Mouse (Mus musculus): ENCODE data around the gene Bmp5. TPM values are rescaled to one million over a fixed set of nuclear protein-coding genes. Genes with fewer than 3 reads are reported as not detected.
"Not testable (repeated sequence)": the region's sequence is repeated elsewhere in the genome, so short reads cannot be mapped to it uniquely, and the experiment has no call there.

Gene Bmp5
- 1 to 10 TPM; 1.1 to 1.4 TPM for total RNA-seq (2021)
- long read RNA-seq, experiment 1, partial matches to known transcripts: 0 of 1 reads
- long read RNA-seq, experiment 1, other reads (novel, unspliced or antisense): 0 of 1 reads
- long read RNA-seq, experiment 2, partial matches to known transcripts: 0 of 2 reads
- long read RNA-seq, experiment 2, other reads (novel, unspliced or antisense): 0 of 2 reads

- intact Hi-C loops (cut with DNase I): no loop called here
- no peak for DNase-seq
Measured at GRCm38 (mm10) chr9:75775129-75775845, at the start of gene Bmp5. Gene Bmp5 (plus strand): TSS chr9:75775364.

GRCm38 (mm10) chr9:75760075-75760474 is 15.1 kb upstream of the Bmp5 start:
- intact Hi-C loops (cut with DNase I): loop anchor here (2.0 to 10.0 kb wide), 2 partner anchors 145 to 477 kb away; no protein-coding TSS in a partner anchor
- peak in 1 of 2 experiments; percentile 11 for DNase-seq

GRCm38 (mm10) chr9:75761567-75761966 is 13.6 kb upstream of the Bmp5 start:
- intact Hi-C loops (cut with DNase I): loop anchor here (1.0 to 10.0 kb wide), 3 partner anchors 143 to 475 kb away; no protein-coding TSS in a partner anchor
- no peak for DNase-seq

GRCm38 (mm10) chr9:75762487-75762886 is 12.7 kb upstream of the Bmp5 start:
- peak in 1 of 2 experiments; percentile 60 for DNase-seq
- intact Hi-C loops (cut with DNase I): loop anchor here (10.0 kb wide), 1 partner anchor 142 kb away; no protein-coding TSS in a partner anchor

- no peak for DNase-seq
- intact Hi-C loops (cut with DNase I): loop anchor here (10.0 kb wide), 1 partner anchor 140 kb away; no protein-coding TSS in a partner anchor
Measured at GRCm38 (mm10) chr9:75764792-75765191, 10.4 kb upstream of the Bmp5 start.

- no peak for DNase-seq
- intact Hi-C loops (cut with DNase I): loop anchor here (10.0 kb wide), 1 partner anchor 138 kb away; no protein-coding TSS in a partner anchor
Measured at GRCm38 (mm10) chr9:75766521-75766920, 8.6 kb upstream of the Bmp5 start.

- no peak for DNase-seq
- intact Hi-C loops (cut with DNase I): loop anchor here (10.0 kb wide), 1 partner anchor 136 kb away; no protein-coding TSS in a partner anchor
Measured at GRCm38 (mm10) chr9:75769042-75769441, 6.1 kb upstream of the Bmp5 start.

- no peak for DNase-seq
- intact Hi-C loops (cut with DNase I): no loop called here
Measured at GRCm38 (mm10) chr9:75776153-75776552, 989 bp downstream of the Bmp5 start.

- intact Hi-C loops (cut with DNase I): no loop called here
- no peak for DNase-seq
Measured at GRCm38 (mm10) chr9:75778762-75779346, 3.7 kb downstream of the Bmp5 start.

GRCm38 (mm10) chr9:75780558-75781276 is 5.6 kb downstream of the Bmp5 start:
- DNase-seq: no peak
- intact Hi-C loops (cut with DNase I): no loop called here

GRCm38 (mm10) chr9:75781600-75781999 is 6.4 kb downstream of the Bmp5 start:
- DNase-seq: no peak
- intact Hi-C loops (cut with DNase I): no loop called here

- DNase-seq: no peak
- intact Hi-C loops (cut with DNase I): no loop called here
Measured at GRCm38 (mm10) chr9:75783573-75783972, 8.4 kb downstream of the Bmp5 start.

GRCm38 (mm10) chr9:75785959-75786358 is 10.8 kb downstream of the Bmp5 start:
- intact Hi-C loops (cut with DNase I): no loop called here
- DNase-seq: no peak

- intact Hi-C loops (cut with DNase I): no loop called here
- no peak for DNase-seq
Measured at GRCm38 (mm10) chr9:75787121-75787520, 12.0 kb downstream of the Bmp5 start.

GRCm38 (mm10) chr9:75789879-75790428 is 14.8 kb downstream of the Bmp5 start:
- no peak for DNase-seq
- intact Hi-C loops (cut with DNase I): no loop called here

GRCm38 (mm10) chr9:75804940-75805339 is 29.8 kb downstream of the Bmp5 start:
- intact Hi-C loops (cut with DNase I): no loop called here
- no peak for DNase-seq

GRCm38 (mm10) chr9:75808179-75808578 is 33.0 kb downstream of the Bmp5 start:
- DNase-seq; intact Hi-C loops (cut with DNase I): not testable (repeated sequence)

GRCm38 (mm10) chr9:75808659-75809058 is 33.5 kb downstream of the Bmp5 start:
- no peak for DNase-seq
- intact Hi-C loops (cut with DNase I): no loop called here

- no peak for DNase-seq
- intact Hi-C loops (cut with DNase I): no loop called here
Measured at GRCm38 (mm10) chr9:75815161-75815560, 40.0 kb downstream of the Bmp5 start.

- DNase-seq: no peak
- intact Hi-C loops (cut with DNase I): no loop called here
Measured at GRCm38 (mm10) chr9:75818400-75818799, 43.2 kb downstream of the Bmp5 start.

Data from heart, postnatal 14 days (tissue).